Mouse (Mus musculus) gastrocnemius, adult 2 months (tissue): ENCODE data around the gene Mlf2. TPM values are rescaled to one million over a fixed set of nuclear protein-coding genes. Genes with fewer than 3 reads are reported as not detected.

ENCODE experiments used
- DNase-seq: peaks from one replicate; pipeline ENCODE4 v3.0.0; 2022
- H3K27ac ChIP-seq: fragments of 200-600 bp; 2 replicates; pipeline ENCODE4 v1.8.1; 2022; ENCODE audit warnings: mild to moderate bottlenecking
- H3K4me3 ChIP-seq: fragments of 200-600 bp; 2 replicates; pipeline ENCODE4 v1.8.1; 2022; ENCODE audit warnings: mild to moderate bottlenecking, moderate library complexity
- CTCF ChIP-seq: fragments of 200-600 bp; IDR thresholded peaks from 2 replicates; pipeline ENCODE4 v1.8.1; 2022; ENCODE audit warnings: antibody characterized with exemption, mild to moderate bottlenecking, moderate library complexity
- intact Hi-C: fragments of 180-260 bp; cut with DNase I; formaldehyde crosslinking; loops from one replicate; pipeline ENCODE4 v1.15.1; 2025
- total RNA-seq, 2 experiments: library from RNA; stranded (reverse); gene quantifications; 2 replicates each; pipeline ENCODE4 v1.2.3; 2021

The Mlf2 gene
- total RNA-seq, 2 experiments from 2014 or later = 202 to 204 TPM

DNA sequence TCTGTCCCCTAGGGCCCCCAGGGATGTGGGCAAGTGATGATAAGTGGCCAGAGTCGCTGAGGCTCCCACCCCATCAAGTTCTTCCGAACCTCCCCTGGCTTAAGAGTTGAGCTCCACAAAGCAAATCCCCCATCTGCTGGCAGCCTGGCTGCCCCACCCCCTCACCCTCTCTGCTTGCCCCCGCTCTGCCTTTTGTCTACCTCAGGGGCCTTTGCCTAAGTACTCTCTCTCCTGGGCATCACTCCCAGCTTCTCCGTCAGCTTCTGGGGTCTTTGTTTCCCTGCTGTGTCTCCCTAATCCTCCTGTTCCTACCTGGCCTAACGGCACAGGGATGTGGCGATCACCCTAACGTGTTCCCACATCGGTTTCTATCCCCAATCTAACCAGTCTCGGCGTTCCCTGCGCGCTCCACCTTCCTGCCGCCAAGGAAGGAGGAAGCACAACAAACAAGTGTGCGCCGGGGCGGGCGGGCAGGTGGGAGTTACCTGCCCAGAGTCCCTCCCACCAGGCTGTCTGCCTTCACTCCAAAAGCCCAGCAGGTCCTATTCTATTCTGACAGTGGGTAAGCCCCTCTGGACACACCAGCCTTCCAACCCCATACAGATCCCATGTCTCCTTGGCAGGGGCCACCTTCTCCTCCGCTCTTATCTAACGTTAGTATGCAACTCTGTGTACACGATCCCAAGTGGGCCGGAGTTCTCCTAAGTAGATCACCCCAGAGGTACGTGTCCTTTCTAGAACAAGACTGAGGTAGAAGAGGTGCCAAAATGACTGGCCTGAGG lies 15.8 kb upstream of the Mlf2 start:
- TF ChIP-seq CTCF = no peak
- intact Hi-C loops = loop anchor here (5.0 kb wide), 3 partner anchors 92 to 167 kb away; partner anchors contain the start of genes Atn1, Gm45234 and Zfp384
- peak overlapping the region; percentile 91 for H3K4me3 ChIP-seq
- peak overlapping the region; percentile 94 for H3K27ac ChIP-seq
- DNase-seq = no peak

DNA sequence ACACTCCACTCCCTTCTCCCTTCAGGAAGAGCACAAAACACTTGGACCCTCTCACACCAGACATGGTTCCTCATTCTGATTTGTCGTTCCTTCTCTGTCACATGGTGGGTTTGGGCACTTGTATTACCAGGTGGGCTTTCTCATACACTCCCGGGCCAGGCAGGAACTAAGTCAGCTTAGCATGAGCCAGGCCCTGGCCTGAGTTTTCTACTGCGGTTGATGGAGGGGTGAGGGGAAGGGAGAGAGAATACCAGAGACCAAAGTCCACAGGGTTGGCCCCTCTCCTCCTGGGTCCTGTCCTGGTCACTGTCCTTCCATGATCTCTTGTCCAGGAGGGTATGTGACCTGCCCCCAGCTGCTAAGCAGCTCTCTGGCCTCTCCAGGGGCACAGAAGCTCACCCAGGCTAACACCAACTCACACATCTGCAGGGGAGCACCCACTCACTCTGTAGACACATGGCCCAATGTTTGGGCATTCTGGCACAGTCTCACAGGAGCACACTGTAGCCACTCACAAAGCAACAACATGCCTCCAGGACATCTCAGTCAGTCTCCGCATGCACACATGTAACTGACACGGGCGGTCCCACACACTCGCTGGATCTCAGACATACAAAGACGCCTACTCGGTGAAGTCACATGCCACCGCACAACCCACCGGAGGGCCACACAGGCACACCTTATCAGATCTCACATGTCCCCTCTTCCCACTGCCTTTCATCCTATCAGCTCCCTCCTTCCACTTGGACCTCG lies 15.1 kb upstream of the Mlf2 start:
- Histone ChIP-seq H3K4me3 (peak overlapping the region; percentile 91), H3K27ac (peak overlapping the region; percentile 94)
- TF ChIP-seq CTCF = no peak
- intact Hi-C loops = loop anchor here (5.0 kb wide), 3 partner anchors 91 to 166 kb away; partner anchors contain the start of genes Atn1, Gm45234 and Zfp384
- DNase-seq = no peak

DNA sequence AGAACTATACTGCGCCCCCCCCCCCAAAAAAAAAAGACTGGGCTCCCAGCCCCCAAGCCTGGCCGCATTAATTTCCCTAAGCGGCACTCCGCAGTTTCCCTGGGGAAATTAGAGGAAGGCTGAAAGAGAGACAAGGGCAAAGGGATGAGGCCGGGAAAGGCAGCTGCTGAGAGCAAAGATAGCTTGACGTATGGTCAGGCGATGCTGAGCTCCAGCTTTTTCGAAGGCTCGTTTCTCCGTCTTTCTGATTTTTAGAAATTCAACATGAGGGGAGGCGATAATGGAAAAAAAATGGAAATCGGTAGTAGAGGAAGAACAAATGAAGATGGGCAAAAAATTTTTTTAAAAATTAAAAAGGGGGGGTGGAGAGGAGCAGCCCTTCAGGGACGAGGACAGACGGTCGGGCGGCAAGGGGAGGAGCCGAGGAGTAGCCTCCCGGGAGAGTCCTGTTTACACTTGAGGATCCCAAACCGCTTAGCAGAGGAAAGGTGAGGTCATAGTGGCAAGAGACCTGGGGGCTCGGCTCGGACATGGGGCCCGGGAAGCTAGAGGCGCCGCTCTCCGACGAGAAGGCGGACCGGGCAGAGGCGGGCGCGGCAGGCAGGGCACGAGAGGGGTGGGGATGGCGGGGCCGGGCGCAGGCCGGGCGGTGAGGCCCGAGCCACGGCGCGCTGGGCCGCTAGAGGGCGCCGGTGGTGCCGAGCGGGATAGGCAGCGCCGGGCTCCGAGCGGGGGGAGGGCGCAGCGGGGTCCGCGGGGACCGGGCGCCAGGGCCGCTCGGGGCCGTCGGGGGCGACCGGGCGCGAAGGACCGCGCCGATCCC lies 14.3 kb upstream of the Mlf2 start:
- peak; percentile 81 for TF ChIP-seq CTCF
- intact Hi-C loops = loop anchor here (5.0 kb wide), 3 partner anchors 90 to 165 kb away; partner anchors contain the start of genes Atn1, Gm45234 and Zfp384
- peak overlapping the region; percentile 91 for H3K4me3 ChIP-seq
- peak; percentile 96 for DNase-seq
- H3K27ac ChIP-seq = peak overlapping the region; percentile 94

GRCm38 (mm10) chr6:124917518-124918330 lies 13.5 kb upstream of the Mlf2 start:
- intact Hi-C loops = loop anchor here (1.0 to 5.0 kb wide), 4 partner anchors 13 to 165 kb away; partner anchors contain the start of genes Atn1, Gm45234 and Zfp384
- peak overlapping the region; percentile 91 for H3K4me3 ChIP-seq
- peak overlapping the region; percentile 94 for H3K27ac ChIP-seq
- TF ChIP-seq CTCF = no peak
- DNase-seq = peak; percentile 94

DNA sequence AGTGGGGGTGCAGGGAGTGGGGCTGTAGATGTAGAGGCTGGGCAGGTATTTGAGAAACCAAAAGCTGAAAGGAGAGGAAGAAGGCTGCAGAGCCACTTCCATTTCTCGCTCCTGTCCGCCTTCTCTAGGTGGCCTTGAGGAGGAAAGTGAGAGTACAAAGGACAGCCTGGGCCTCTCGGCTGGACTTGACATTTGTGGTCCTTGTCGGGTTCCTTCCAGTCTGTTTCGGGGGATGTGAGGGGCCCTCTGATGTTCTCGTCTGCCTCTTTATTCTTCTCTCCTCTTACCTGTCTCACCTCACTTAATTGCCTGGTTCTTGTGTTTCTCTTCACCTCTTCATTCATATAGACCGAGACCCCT lies 12.9 kb upstream of the Mlf2 start:
- TF ChIP-seq CTCF = no peak
- no peak for DNase-seq
- Histone ChIP-seq H3K4me3 (peak overlapping the region; percentile 91), H3K27ac (peak overlapping the region; percentile 94)
- intact Hi-C loops = loop anchor here (1.0 to 5.0 kb wide), 4 partner anchors 12 to 164 kb away; partner anchors contain the start of genes Atn1, Gm45234 and Zfp384

DNA sequence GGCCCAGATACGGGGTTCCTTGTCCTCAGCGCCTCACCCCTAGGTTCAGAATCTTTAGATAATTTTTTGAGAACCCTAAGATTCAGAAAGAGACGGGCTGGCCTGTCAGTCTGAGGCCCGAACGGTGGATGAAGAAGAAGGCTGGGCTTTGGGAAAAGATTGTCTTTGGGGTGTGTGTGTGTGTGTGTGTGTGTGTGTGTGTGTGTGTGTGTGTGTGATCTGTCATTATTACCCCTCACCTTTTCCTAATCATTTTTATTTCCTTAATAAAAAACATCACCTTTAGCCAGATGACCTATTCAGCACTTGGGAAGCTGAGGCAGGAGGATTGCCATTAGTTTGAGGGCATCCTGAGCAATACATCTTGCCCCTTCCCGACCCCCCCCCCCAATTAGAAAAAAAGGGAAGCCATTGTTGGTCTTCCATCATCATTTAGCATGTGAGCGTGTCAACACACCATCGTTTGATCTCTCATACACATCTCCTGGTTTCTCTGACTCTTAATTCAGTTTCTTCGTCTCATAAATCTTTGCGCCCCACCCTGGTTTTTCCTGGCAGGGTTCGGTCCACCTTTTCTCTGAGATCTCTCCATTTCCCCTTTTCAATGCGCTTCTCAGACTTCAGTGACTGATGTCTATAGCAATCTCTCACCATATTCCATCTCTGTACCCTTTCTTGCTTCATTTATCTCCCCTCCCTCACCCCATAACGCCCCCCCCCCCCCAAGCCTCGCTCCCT lies 12.1 kb upstream of the Mlf2 start:
- Histone ChIP-seq H3K4me3 (peak overlapping the region; percentile 91), H3K27ac (peak overlapping the region; percentile 94)
- TF ChIP-seq CTCF = no peak
- intact Hi-C loops = loop anchor here (1.0 to 5.0 kb wide), 4 partner anchors 11 to 163 kb away; partner anchors contain the start of genes Atn1, Gm45234 and Zfp384
- no peak for DNase-seq

DNA sequence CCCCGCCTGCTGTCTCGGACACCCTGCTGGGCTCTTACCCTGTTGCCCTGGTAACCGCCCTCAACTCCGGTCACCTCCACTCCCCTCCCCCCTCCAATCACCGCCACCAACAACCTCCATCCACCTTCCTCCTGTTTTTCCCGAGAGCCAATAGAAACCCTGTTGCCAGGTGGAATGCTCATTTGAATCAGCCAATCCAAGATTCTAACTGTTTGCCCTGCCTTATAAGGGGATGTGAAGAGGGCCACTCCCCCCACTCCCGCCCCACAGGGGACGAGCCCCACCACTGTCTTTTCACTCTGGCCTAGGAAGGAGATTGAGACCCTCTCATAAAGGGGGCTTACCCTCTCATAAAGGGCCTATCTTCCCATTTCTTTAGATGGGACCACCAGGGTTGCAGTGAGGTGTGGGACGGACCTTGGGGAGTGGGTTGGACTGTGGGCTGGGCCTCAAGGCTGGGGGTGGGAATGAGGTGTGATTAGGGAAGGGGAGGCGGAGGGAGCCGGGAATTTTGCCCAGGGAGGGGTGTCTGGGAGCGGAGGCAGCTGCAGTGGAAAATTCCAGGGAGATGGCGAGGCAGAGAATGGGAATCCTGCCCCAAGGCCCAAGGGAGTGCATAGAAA lies 11.4 kb upstream of the Mlf2 start, which contains the start of gene Ptms:
Gene Ptms, minus strand, starts transcription at position 409 of the 623 bp plus-strand sequence.
- intact Hi-C loops = loop anchor here (5.0 kb wide), 3 partner anchors 87 to 163 kb away; partner anchors contain the start of genes Atn1, Gm45234 and Zfp384

GRCm38 (mm10) chr6:124920318-124921085 lies 10.7 kb upstream of the Mlf2 start:
- peak overlapping the region; percentile 94 for H3K27ac ChIP-seq
- peak overlapping the region; percentile 70 for H3K4me3 ChIP-seq
- TF ChIP-seq CTCF = no peak
- intact Hi-C loops = no loop called here
- DNase-seq = no peak

More for the DNA sequence above, 11.4 kb upstream of the Mlf2 start, which contains the start of gene Ptms:
- H3K27ac ChIP-seq = peak within 1 kb of the TSS; percentile 94
- peak within 1 kb of the TSS; percentile 70 for H3K4me3 ChIP-seq
- peak; percentile 95 for DNase-seq
- no peak for TF ChIP-seq CTCF

DNA sequence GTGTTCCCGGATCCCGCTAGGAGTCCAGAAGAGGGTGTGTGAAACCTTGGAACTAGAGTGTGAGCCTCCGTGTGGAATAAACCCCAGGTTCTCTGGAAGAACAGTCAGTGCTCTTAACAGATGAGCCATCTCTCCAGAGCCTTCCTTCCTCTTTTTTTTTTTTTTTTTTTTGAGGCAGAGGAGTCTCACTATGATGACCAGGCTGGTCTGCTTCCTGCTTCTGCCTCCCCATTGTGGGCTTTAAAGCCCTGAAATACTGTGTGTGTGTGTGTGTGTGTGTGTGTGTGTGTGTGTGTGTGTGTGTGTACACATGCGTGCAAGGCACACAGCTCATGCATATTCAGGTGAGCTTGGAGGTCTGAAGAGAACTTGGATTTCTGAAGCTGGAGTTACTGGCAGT lies 9.6 kb upstream of the Mlf2 start:
- no peak for DNase-seq
- peak overlapping the region; percentile 94 for H3K27ac ChIP-seq
- no peak overlapping the region for H3K4me3 ChIP-seq
- TF ChIP-seq CTCF = no peak
- intact Hi-C loops = no loop called here
